Mouse (Mus musculus) G1E (cell line): ENCODE data around the gene Nup153.

Experiments used
- CTCF ChIP-seq: IDR thresholded peaks from 2 replicates; pipeline ENCODE4 v1.5.1; 2012; ENCODE audit warnings: low read depth, low read length, inconsistent platforms, mixed read lengths
- GATA1 ChIP-seq: IDR thresholded peaks from 2 replicates; pipeline ENCODE4 v1.6.1; 2012; ENCODE audit warnings: borderline replicate concordance, low read length, inconsistent platforms, mixed read lengths
- TAL1 ChIP-seq: conservative IDR thresholded peaks from 2 replicates; pipeline ENCODE4 v1.6.1; 2012; ENCODE audit warnings: low read depth, low read length, inconsistent platforms, mixed read lengths

GRCm38 (mm10) chr13:46674601-46675000 is 53.1 kb downstream of the Nup153 start:
- no peak for TF ChIP-seq CTCF
- TF ChIP-seq TAL1, result no peak
- no peak for TF ChIP-seq GATA1
